Mouse (Mus musculus): Measurements from ENCODE around the gene Osr1. TPM values are rescaled to one million over a fixed set of nuclear protein-coding genes. Genes with fewer than 3 reads are reported as not detected.

Gene Osr1
- total and polyA plus RNA-seq, 3 experiments = not detected

- Histone ChIP-seq H3K4me3 (ENCODE audit: control insufficient read depth in 1 of 2, insufficient read depth in 1 of 2, low read depth in 2 of 2, low read length in 2 of 2) (no peak overlapping the region), H3K36me3 (ENCODE audit: control insufficient read depth in 1 of 2, insufficient read depth in 2 of 2, low read length in 2 of 2) (no peaks in the 10 kb centered on the region), H3K79me2 (ENCODE audit: control insufficient read depth, insufficient read depth, low read length, poor library complexity) (no peaks in the 10 kb centered on the region), H3K4me1 (ENCODE audit: control insufficient read depth in 1 of 2, insufficient read depth in 2 of 2, low read length in 2 of 2) (no peaks in the 10 kb centered on the region), H3K9me3 (replicated peaks; ENCODE audit: insufficient read depth, low read length) (no peaks in the 10 kb centered on the region), H3K27me3 (ENCODE audit: control insufficient read depth in 1 of 2, insufficient read depth in 2 of 2, low read length in 2 of 2) (no peaks in the 10 kb centered on the region), H3K27ac (ENCODE audit: control insufficient read depth, low read depth, low read length) (no peak overlapping the region), H3K9ac (ENCODE audit: control insufficient read depth, low read depth, low read length, poor library complexity, severe bottlenecking) (no peak overlapping the region)
- no peak for TF ChIP-seq GABPA (IDR thresholded peaks at IDR 0.05; ENCODE audit: low read depth, low read length)
- TF ChIP-seq ETS1 (IDR thresholded peaks at IDR 0.05; ENCODE audit: low read depth, low read length) = no peak
- TF ChIP-seq BHLHE40 (IDR thresholded peaks at IDR 0.05; ENCODE audit: borderline replicate concordance, low read depth, low read length) = no peak
- no peak for TF ChIP-seq USF1 (IDR thresholded peaks at IDR 0.05; ENCODE audit: low read depth, low read length)
- no peak for TF ChIP-seq MAX (IDR thresholded peaks at IDR 0.05; ENCODE audit: low read length)
- no peak for TF ChIP-seq USF2 (IDR thresholded peaks at IDR 0.05; ENCODE audit: borderline replicate concordance in 1 of 2, insufficient read depth in 1 of 2, low read depth in 1 of 2, low read length in 2 of 2)
- TF ChIP-seq ZC3H11A (IDR thresholded peaks at IDR 0.05; ENCODE audit: low read depth, low read length) = no peak
- no peak for TF ChIP-seq POLR2A (IDR thresholded peaks at IDR 0.05; ENCODE audit: control insufficient read depth in 1 of 2, insufficient read depth in 1 of 2, low read depth in 1 of 2, low read length in 2 of 2, poor library complexity in 1 of 2)
- TF ChIP-seq JUND (IDR thresholded peaks at IDR 0.05; ENCODE audit: low read depth, low read length) = no peak
- TF ChIP-seq SIN3A (IDR thresholded peaks at IDR 0.05; ENCODE audit: low read length) = no peak
- TF ChIP-seq MYB (IDR thresholded peaks at IDR 0.05; ENCODE audit: low read depth, low read length) = no peak
- TF ChIP-seq MAFK (IDR thresholded peaks at IDR 0.05; ENCODE audit: borderline replicate concordance, low read depth, low read length) = no peak
- no peak for TF ChIP-seq CHD1 (IDR thresholded peaks at IDR 0.05; ENCODE audit: low read depth, low read length)
- no peak for TF ChIP-seq TAL1 (IDR thresholded peaks at IDR 0.05; ENCODE audit: low read length)
- no peak for TF ChIP-seq CHD2 (IDR thresholded peaks at IDR 0.05; ENCODE audit: low read length)
- TF ChIP-seq MAZ (IDR thresholded peaks at IDR 0.05; ENCODE audit: low read depth, low read length) = no peak
- no peak for TF ChIP-seq TCF12 (IDR thresholded peaks at IDR 0.05; ENCODE audit: low read depth, low read length)
- no peak for DNase-seq (ENCODE audit: low read depth, low spot score)
Measured at GRCm38 (mm10) chr12:9579301-9580030, 9.6 kb downstream of the Osr1 start.

GRCm38 (mm10) chr12:9580041-9580905 is 10.4 kb downstream of the Osr1 start:
- no peak for TF ChIP-seq MAFK (IDR thresholded peaks at IDR 0.05; ENCODE audit: borderline replicate concordance, low read depth, low read length)
- TF ChIP-seq E2F4 (IDR thresholded peaks at IDR 0.05; ENCODE audit: borderline replicate concordance, low read depth, low read length) = no peak
- no peak for TF ChIP-seq CHD1 (IDR thresholded peaks at IDR 0.05; ENCODE audit: low read depth, low read length)
- no peak for TF ChIP-seq MYC (IDR thresholded peaks at IDR 0.05; ENCODE audit: low read depth, low read length)
- no peak for TF ChIP-seq BHLHE40 (IDR thresholded peaks at IDR 0.05; ENCODE audit: borderline replicate concordance, low read depth, low read length)
- no peak for TF ChIP-seq ZKSCAN1 (IDR thresholded peaks at IDR 0.05; ENCODE audit: low read depth, low read length)
- no peak for TF ChIP-seq MYB (IDR thresholded peaks at IDR 0.05; ENCODE audit: low read depth, low read length)
- TF ChIP-seq CTCF (IDR thresholded peaks at IDR 0.05 in 2 of 3, conservative IDR thresholded peaks at IDR 0.05 in 1 of 3; ENCODE audit: control insufficient read depth in 1 of 3, insufficient read depth in 1 of 3, low read depth in 2 of 3, low read length in 3 of 3, poor library complexity in 1 of 3, severe bottlenecking in 1 of 3) = no peak
- TF ChIP-seq MAZ (IDR thresholded peaks at IDR 0.05; ENCODE audit: low read depth, low read length) = no peak
- no peak for TF ChIP-seq TBP (IDR thresholded peaks at IDR 0.05; ENCODE audit: low read depth, low read length)
- no peak for TF ChIP-seq SIN3A (IDR thresholded peaks at IDR 0.05; ENCODE audit: low read length)
- no peak for TF ChIP-seq NRF1 (IDR thresholded peaks at IDR 0.05; ENCODE audit: insufficient read depth, low read depth, low read length, poor library complexity, severe bottlenecking)
- no peaks in the 10 kb centered on the region for H3K4me1 ChIP-seq (ENCODE audit: control insufficient read depth in 1 of 2, insufficient read depth in 2 of 2, low read length in 2 of 2)
- no peaks in the 10 kb centered on the region for H3K36me3 ChIP-seq (ENCODE audit: control insufficient read depth in 1 of 2, insufficient read depth in 2 of 2, low read length in 2 of 2)
- H3K27me3 ChIP-seq (ENCODE audit: control insufficient read depth in 1 of 2, insufficient read depth in 2 of 2, low read length in 2 of 2) = no peaks in the 10 kb centered on the region
- H3K9me3 ChIP-seq (replicated peaks; ENCODE audit: insufficient read depth, low read length) = no peaks in the 10 kb centered on the region
- no peak overlapping the region for H3K4me3 ChIP-seq (ENCODE audit: control insufficient read depth in 1 of 2, insufficient read depth in 1 of 2, low read depth in 2 of 2, low read length in 2 of 2)
- no peaks in the 10 kb centered on the region for H3K79me2 ChIP-seq (ENCODE audit: control insufficient read depth, insufficient read depth, low read length, poor library complexity)
- no peak overlapping the region for H3K9ac ChIP-seq (ENCODE audit: control insufficient read depth, low read depth, low read length, poor library complexity, severe bottlenecking)
- no peak for DNase-seq (ENCODE audit: low read depth, low spot score)
- no peak overlapping the region for H3K27ac ChIP-seq (ENCODE audit: control insufficient read depth, low read depth, low read length)
